Mouse (Mus musculus): ENCODE data around the gene Ebp. TPM values are rescaled to one million over a fixed set of nuclear protein-coding genes. Genes with fewer than 3 reads are reported as not detected.
A peak's percentile ranks its signal among the peaks of the same experiment; 100 is the strongest.

The Ebp gene
- polyA plus RNA-seq, 1 experiment from 2014 or later, result 69.7 TPM

- no peaks in the 10 kb centered on the region for H3K9me3 ChIP-seq (ENCODE audit: control insufficient read depth, low read length)
- 10% methylated on average over 55 of the region's 56 CpGs for WGBS
- H3K9ac ChIP-seq (ENCODE audit: low read length), result peak within 1 kb of the TSS; percentile 44
- H3K4me1 ChIP-seq (replicated peaks; ENCODE audit: control insufficient read depth, insufficient read depth, low read length), result no peaks in the 10 kb centered on the region
- H3K4me2 ChIP-seq (ENCODE audit: low read length), result peak within 1 kb of the TSS; percentile 52
- ATAC-seq (replicated peaks; ENCODE audit: low FRiP score, low TSS enrichment, low read depth) (peak; percentile 98), DNase-seq (ENCODE audit: low spot score) (peak; percentile 84)
- H3K27me3 ChIP-seq (replicated peaks; ENCODE audit: control insufficient read depth, insufficient read depth, low read length), result no peaks in the 10 kb centered on the region
- no peaks in the 10 kb centered on the region for H3K36me3 ChIP-seq (ENCODE audit: control insufficient read depth, insufficient read depth, low read length)
- H3K27ac ChIP-seq (ENCODE audit: low read depth), result 0 out of 2 replicates have a peak within 1 kb of the TSS, but pooled peaks have one; percentile 22
- peak within 1 kb of the TSS; percentile 55 for H3K4me3 ChIP-seq (ENCODE audit: low read depth, low read length)
These were observed 17.6 kb downstream of the Ebp start, which contains the start of gene Tbc1d25 for GRCm38 (mm10) chrX:8175504-8176385. TSS of gene Tbc1d25 (minus strand) at chrX:8176181.

- WGBS, result 14% methylated on average over 4 of the region's 4 CpGs
- H3K27ac ChIP-seq (ENCODE audit: low read depth), result no peak overlapping the region
- peak overlapping the region; percentile 44 for H3K9ac ChIP-seq (ENCODE audit: low read length)
- H3K36me3 ChIP-seq (ENCODE audit: control insufficient read depth, insufficient read depth, low read length), result peaks cover 3% of the 10 kb centered on the region; the same call in 1 of the 2 replicates
- H3K27me3 ChIP-seq (replicated peaks; ENCODE audit: control insufficient read depth, insufficient read depth, low read length), result no peaks in the 10 kb centered on the region
- no peak for DNase-seq (ENCODE audit: low spot score)
- H3K4me1 ChIP-seq (replicated peaks; ENCODE audit: control insufficient read depth, insufficient read depth, low read length), result no peaks in the 10 kb centered on the region
- no peaks in the 10 kb centered on the region for H3K9me3 ChIP-seq (ENCODE audit: control insufficient read depth, low read length)
- ATAC-seq (replicated peaks; ENCODE audit: low FRiP score, low TSS enrichment, low read depth), result no peak
- H3K4me3 ChIP-seq (ENCODE audit: low read depth, low read length), result peak overlapping the region; percentile 55
- H3K4me2 ChIP-seq (ENCODE audit: low read length), result peak overlapping the region; percentile 52
These were observed 18.2 kb downstream of the Ebp start for GRCm38 (mm10) chrX:8175169-8175503.

- Histone ChIP-seq H3K4me3 (ENCODE audit: low read depth, low read length) (no peak overlapping the region), H3K4me2 (ENCODE audit: low read length) (no peak overlapping the region), H3K27me3 (replicated peaks; ENCODE audit: control insufficient read depth, insufficient read depth, low read length) (no peaks in the 10 kb centered on the region), H3K9me3 (ENCODE audit: control insufficient read depth, low read length) (no peaks in the 10 kb centered on the region), H3K4me1 (replicated peaks; ENCODE audit: control insufficient read depth, insufficient read depth, low read length) (no peaks in the 10 kb centered on the region), H3K36me3 (ENCODE audit: control insufficient read depth, insufficient read depth, low read length) (peaks cover 6% of the 10 kb centered on the region), H3K9ac (ENCODE audit: low read length) (no peak overlapping the region), H3K27ac (ENCODE audit: low read depth) (no peak overlapping the region)
- ATAC-seq (replicated peaks; ENCODE audit: low FRiP score, low TSS enrichment, low read depth) (no peak), DNase-seq (ENCODE audit: low spot score) (no peak)
- 91% methylated on average over 10 of the region's 10 CpGs for WGBS
These were observed 25.3 kb downstream of the Ebp start for GRCm38 (mm10) chrX:8167716-8168647.

- no peak for DNase-seq (ENCODE audit: low spot score)
- Histone ChIP-seq H3K36me3 (ENCODE audit: control insufficient read depth, insufficient read depth, low read length) (no peaks in the 10 kb centered on the region; the same call in 1 of the 2 replicates), H3K27me3 (replicated peaks; ENCODE audit: control insufficient read depth, insufficient read depth, low read length) (no peaks in the 10 kb centered on the region), H3K27ac (ENCODE audit: low read depth) (no peak overlapping the region), H3K9ac (ENCODE audit: low read length) (no peak overlapping the region), H3K4me1 (replicated peaks; ENCODE audit: control insufficient read depth, insufficient read depth, low read length) (no peaks in the 10 kb centered on the region), H3K4me3 (ENCODE audit: low read depth, low read length) (no peak overlapping the region), H3K4me2 (ENCODE audit: low read length) (no peak overlapping the region), H3K9me3 (ENCODE audit: control insufficient read depth, low read length) (no peaks in the 10 kb centered on the region)
- 90% methylated on average over 4 of the region's 4 CpGs for WGBS
- ATAC-seq (replicated peaks; ENCODE audit: low FRiP score, low TSS enrichment, low read depth), result no peak
These were observed 28.8 kb downstream of the Ebp start for GRCm38 (mm10) chrX:8164471-8164870.

GRCm38 (mm10) chrX:8163076-8163475 is 30.2 kb downstream of the Ebp start:
- WGBS, result 82% methylated on average over 5 of the region's 5 CpGs
- no peak for DNase-seq (ENCODE audit: low spot score)

GRCm38 (mm10) chrX:8145153-8145991 is 47.9 kb downstream of the Ebp start, which contains the start of gene Rbm3:
TSS of gene Rbm3 (minus strand) at chrX:8145880.
- Histone ChIP-seq H3K36me3 (ENCODE audit: control insufficient read depth, insufficient read depth, low read length) (peaks cover 30% of the 10 kb centered on the region), H3K4me3 (ENCODE audit: low read depth, low read length) (peak within 1 kb of the TSS; percentile 54), H3K27me3 (replicated peaks; ENCODE audit: control insufficient read depth, insufficient read depth, low read length) (no peaks in the 10 kb centered on the region), H3K9me3 (ENCODE audit: control insufficient read depth, low read length) (no peaks in the 10 kb centered on the region), H3K9ac (ENCODE audit: low read length) (peak within 1 kb of the TSS; percentile 80), H3K4me1 (replicated peaks; ENCODE audit: control insufficient read depth, insufficient read depth, low read length) (0 out of 2 replicates have a peak, but pooled peaks cover 2% of the 10 kb centered on the region), H3K27ac (ENCODE audit: low read depth) (peak within 1 kb of the TSS; percentile 99), H3K4me2 (ENCODE audit: low read length) (peak within 1 kb of the TSS; percentile 58)
- 21% methylated on average over 63 of the region's 65 CpGs for whole genome bisulfite sequencing
- ATAC-seq (replicated peaks; ENCODE audit: low FRiP score, low TSS enrichment, low read depth) (peak; percentile 95), DNase-seq (ENCODE audit: low spot score) (peak; percentile 78)

More at GRCm38 (mm10) chrX:8163076-8163475, 30.2 kb downstream of the Ebp start:
- H3K4me3 ChIP-seq (ENCODE audit: low read depth, low read length), result no peak overlapping the region
- H3K4me2 ChIP-seq (ENCODE audit: low read length), result no peak overlapping the region
- no peaks in the 10 kb centered on the region for H3K4me1 ChIP-seq (replicated peaks; ENCODE audit: control insufficient read depth, insufficient read depth, low read length)
- no peaks in the 10 kb centered on the region for H3K36me3 ChIP-seq (ENCODE audit: control insufficient read depth, insufficient read depth, low read length)
- no peak for ATAC-seq (replicated peaks; ENCODE audit: low FRiP score, low TSS enrichment, low read depth)
- no peak overlapping the region for H3K27ac ChIP-seq (ENCODE audit: low read depth)
- no peaks in the 10 kb centered on the region for H3K9me3 ChIP-seq (ENCODE audit: control insufficient read depth, low read length)
- H3K27me3 ChIP-seq (replicated peaks; ENCODE audit: control insufficient read depth, insufficient read depth, low read length), result no peaks in the 10 kb centered on the region
- H3K9ac ChIP-seq (ENCODE audit: low read length), result no peak overlapping the region

- H3K4me3 ChIP-seq (ENCODE audit: low read depth, low read length), result peak overlapping the region; percentile 54
These were observed 49.6 kb downstream of the Ebp start for GRCm38 (mm10) chrX:8143750-8144149.

More at GRCm38 (mm10) chrX:8143750-8144149, 49.6 kb downstream of the Ebp start:
- Histone ChIP-seq H3K9ac (ENCODE audit: low read length) (peak overlapping the region; percentile 80), H3K9me3 (ENCODE audit: control insufficient read depth, low read length) (no peaks in the 10 kb centered on the region), H3K27me3 (replicated peaks; ENCODE audit: control insufficient read depth, insufficient read depth, low read length) (no peaks in the 10 kb centered on the region), H3K4me2 (ENCODE audit: low read length) (peak overlapping the region; percentile 58), H3K4me1 (replicated peaks; ENCODE audit: control insufficient read depth, insufficient read depth, low read length) (0 out of 2 replicates have a peak, but pooled peaks cover 2% of the 10 kb centered on the region), H3K27ac (ENCODE audit: low read depth) (no peak overlapping the region), H3K36me3 (ENCODE audit: control insufficient read depth, insufficient read depth, low read length) (peaks cover 44% of the 10 kb centered on the region)
- ATAC-seq (replicated peaks; ENCODE audit: low FRiP score, low TSS enrichment, low read depth) (no peak), DNase-seq (ENCODE audit: low spot score) (no peak)
- WGBS, result 76% methylated on average over 7 of the region's 7 CpGs
